Mouse (Mus musculus) heart, postnatal 0 days (tissue): ENCODE results near the gene Tifa. TPM values are rescaled to one million over a fixed set of nuclear protein-coding genes. Genes with fewer than 3 reads are reported as not detected.

Experiments
- ATAC-seq: fragments of 200-750 bp; cut with Nextera tagmentation; 2 replicates; pipeline ENCODE4 v1.8.0; 2017; ENCODE audit warnings: low read depth, moderate number of reproducible peaks, moderate library complexity; ENCODE audit not compliant: insufficient read depth
- DNase-seq: peaks from one replicate; pipeline ENCODE4 v3.0.0-alpha.2; 2016; ENCODE audit warnings: low spot score
- H3K27ac ChIP-seq: fragments of 300-500 bp; sonication (generic); 2 replicates; pipeline ENCODE4 v1.5.1; 2014; ENCODE audit warnings: low read depth, mild to moderate bottlenecking
- H3K27me3 ChIP-seq: fragments of 300-500 bp; sonication (generic); 2 replicates; pipeline ENCODE4 v1.6.1; 2014; ENCODE audit warnings: low read length, mixed read lengths; ENCODE audit not compliant: control insufficient read depth, insufficient read depth
- H3K36me3 ChIP-seq: fragments of 300-500 bp; sonication (generic); replicated peaks from 2 replicates; pipeline ENCODE4 v1.6.1; 2014; ENCODE audit warnings: low read length, mixed read lengths; ENCODE audit not compliant: control insufficient read depth, insufficient read depth
- H3K4me1 ChIP-seq: fragments of 300-500 bp; sonication (generic); 2 replicates; pipeline ENCODE4 v1.6.1; 2014; ENCODE audit warnings: antibody characterized with exemption; ENCODE audit not compliant: control insufficient read depth, insufficient read depth
- H3K4me2 ChIP-seq: fragments of 300-500 bp; sonication (generic); 2 replicates; pipeline ENCODE4 v1.6.1; 2014; ENCODE audit warnings: low read depth, mild to moderate bottlenecking, low read length, moderate library complexity
- H3K4me3 ChIP-seq: fragments of 300-500 bp; sonication (generic); 2 replicates; pipeline ENCODE4 v1.5.1; 2014; ENCODE audit warnings: low read depth, low read length
- H3K9ac ChIP-seq: fragments of 300-500 bp; sonication (generic); replicated peaks from 2 replicates; pipeline ENCODE4 v1.6.1; 2014; ENCODE audit warnings: low read depth, low read length, mixed read lengths
- H3K9me3 ChIP-seq: fragments of 300-500 bp; sonication (generic); replicated peaks from 2 replicates; pipeline ENCODE4 v1.6.1; 2016; ENCODE audit warnings: low read length; ENCODE audit not compliant: control insufficient read depth
- CTCF ChIP-seq: IDR thresholded peaks from 2 replicates; pipeline ENCODE4 v1.5.1; 2016; ENCODE audit warnings: antibody characterized with exemption, control low read depth, low read depth
- EP300 ChIP-seq: IDR thresholded peaks from 2 replicates; pipeline ENCODE4 v1.6.1; 2016; ENCODE audit warnings: antibody characterized with exemption, low read depth
- WGBS: fragments of 180-500 bp; shearing (Covaris S2); extraction: QIAGEN DNeasy Blood & Tissue Kit; methylation state at CpG from one replicate; pipeline ENCODE4 v1.1.7; 2014; 5-methylcytosine and 5-hydroxymethylcytosine counted together
- polyA plus RNA-seq: library from polyadenylated mRNA; unstranded; fragments of >200 nt; fragmentation: Nextera tagmentation; extraction: Ambion mirVana; gene quantifications from 2 replicates; pipeline ENCODE4 v1.2.1, GENCODE M21; 2015
- total RNA-seq: library from RNA; depleted of rRNA; stranded (reverse); fragments of >200 nt; gene quantifications from 2 replicates; pipeline ENCODE4 v1.2.3, GENCODE M21; 2014; ENCODE audit warnings: low replicate concordance

Gene Tifa
- total and polyA plus RNA-seq, 2 experiments from 2014 or later = 1.4 to 2.6 TPM

DNA sequence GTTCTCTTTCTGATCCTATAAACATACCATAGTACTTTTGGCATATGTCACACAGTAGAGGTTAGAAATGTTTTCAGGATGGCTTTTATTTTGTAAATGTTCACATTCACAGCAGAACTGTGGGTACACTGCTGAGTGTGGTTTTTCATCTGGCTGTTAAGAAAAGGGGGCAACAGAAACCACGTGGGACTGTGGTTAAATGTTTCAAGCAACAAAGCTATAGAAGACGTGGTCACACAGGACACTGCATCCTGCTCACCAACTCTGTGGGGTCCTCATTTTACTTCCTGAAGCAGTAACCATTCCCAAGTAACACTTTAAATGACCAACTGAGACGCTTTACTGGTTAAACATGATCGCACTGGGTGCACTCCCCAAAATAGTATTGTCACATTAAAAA lies 72.9 kb downstream of the Tifa start:
- no peaks in the 10 kb centered on the region for H3K27me3 ChIP-seq
- H3K4me1 ChIP-seq = no peaks in the 10 kb centered on the region; the same call in 1 of the 2 replicates
- no peak for ATAC-seq
- TF ChIP-seq CTCF = no peak
- TF ChIP-seq EP300 = no peak
- no peak for DNase-seq
- H3K4me2 ChIP-seq = no peak overlapping the region
- no peak overlapping the region for H3K4me3 ChIP-seq
- H3K9ac ChIP-seq = no peak overlapping the region
- 76% methylated on average over 4 of the region's 4 CpGs for WGBS
- H3K27ac ChIP-seq = no peak overlapping the region
- no peaks in the 10 kb centered on the region for H3K9me3 ChIP-seq
- no peaks in the 10 kb centered on the region for H3K36me3 ChIP-seq

GRCm38 (mm10) chr3:127863571-127863970 lies 74.0 kb downstream of the Tifa start:
- H3K27me3 ChIP-seq = no peaks in the 10 kb centered on the region
- H3K4me1 ChIP-seq = no peaks in the 10 kb centered on the region; the same call in 1 of the 2 replicates
- 35% methylated on average over 3 of the region's 3 CpGs for WGBS
- H3K4me3 ChIP-seq = no peak overlapping the region
- DNase-seq (no peak), ATAC-seq (no peak)
- no peaks in the 10 kb centered on the region for H3K9me3 ChIP-seq
- H3K36me3 ChIP-seq = no peaks in the 10 kb centered on the region
- H3K9ac ChIP-seq = no peak overlapping the region
- no peak overlapping the region for H3K4me2 ChIP-seq
- TF ChIP-seq CTCF = no peak
- no peak for TF ChIP-seq EP300
- no peak overlapping the region for H3K27ac ChIP-seq

GRCm38 (mm10) chr3:127864242-127864641 lies 74.6 kb downstream of the Tifa start:
- no peaks in the 10 kb centered on the region for H3K27me3 ChIP-seq
- DNase-seq (peak; percentile 18), ATAC-seq (no peak)
- no peaks in the 10 kb centered on the region for H3K9me3 ChIP-seq
- WGBS = 28% methylated on average over 2 of the region's 2 CpGs
- peaks cover 3% of the 10 kb centered on the region; the same call in 1 of the 2 replicates for H3K4me1 ChIP-seq
- TF ChIP-seq CTCF = 0 out of 2 replicates have a peak, but pooled peaks have one; percentile 0
- no peak for TF ChIP-seq EP300
- H3K36me3 ChIP-seq = no peaks in the 10 kb centered on the region
- no peak overlapping the region for H3K4me3 ChIP-seq
- no peak overlapping the region for H3K9ac ChIP-seq
- H3K27ac ChIP-seq = no peak overlapping the region
- H3K4me2 ChIP-seq = no peak overlapping the region

DNA sequence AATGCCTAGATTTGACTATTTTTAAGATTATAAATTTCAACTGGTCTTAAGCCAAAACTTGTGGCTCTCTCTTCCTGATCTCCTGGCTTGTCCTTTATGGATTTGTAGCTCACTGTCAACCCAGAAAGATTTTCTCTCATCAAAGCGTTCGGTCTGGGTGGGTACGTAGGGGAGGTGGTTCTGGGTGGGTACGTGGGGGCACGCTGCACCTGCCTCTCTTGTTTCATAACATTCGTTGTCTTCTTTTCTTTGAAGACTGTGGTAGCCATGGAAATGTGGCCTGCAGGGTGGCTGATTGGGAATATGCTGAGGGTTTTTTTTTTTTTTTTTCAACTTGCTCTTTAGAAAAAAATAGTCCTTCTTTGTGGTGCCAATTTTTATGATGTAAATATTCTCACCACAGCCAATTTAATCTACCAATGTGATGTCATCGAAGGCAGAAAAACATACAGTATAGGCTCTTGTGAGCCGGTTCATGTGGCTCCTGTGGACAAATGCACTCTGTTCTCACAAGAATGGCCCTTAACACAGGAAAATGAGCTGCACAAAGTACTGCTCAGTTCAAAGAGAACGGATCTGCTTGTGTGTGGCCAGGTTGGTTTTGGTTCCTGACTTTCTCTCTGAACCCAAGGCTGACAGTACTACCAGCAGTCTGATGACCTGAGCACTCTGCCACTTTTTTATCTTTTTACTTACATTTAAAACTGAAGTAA lies 78.6 kb downstream of the Tifa start:
- no peak overlapping the region for H3K4me3 ChIP-seq
- no peak for DNase-seq
- WGBS = 91% methylated on average over 9 of the region's 9 CpGs
- ATAC-seq = no peak
- TF ChIP-seq EP300 = no peak
- no peak for TF ChIP-seq CTCF
- no peak overlapping the region for H3K27ac ChIP-seq
- H3K27me3 ChIP-seq = no peaks in the 10 kb centered on the region
- no peaks in the 10 kb centered on the region for H3K9me3 ChIP-seq
- H3K4me1 ChIP-seq = peaks cover 3% of the 10 kb centered on the region; the same call in 1 of the 2 replicates
- no peak overlapping the region for H3K9ac ChIP-seq
- no peak overlapping the region for H3K4me2 ChIP-seq
- no peaks in the 10 kb centered on the region for H3K36me3 ChIP-seq

- ATAC-seq (no peak), DNase-seq (no peak)
- H3K9ac ChIP-seq = no peak overlapping the region
- H3K27ac ChIP-seq = no peak overlapping the region
- no peak overlapping the region for H3K4me3 ChIP-seq
- peaks cover 3% of the 10 kb centered on the region; the same call in 1 of the 2 replicates for H3K4me1 ChIP-seq
- TF ChIP-seq EP300 (no peak), CTCF (no peak)
- no peaks in the 10 kb centered on the region for H3K9me3 ChIP-seq
- H3K27me3 ChIP-seq = no peaks in the 10 kb centered on the region
- 83% methylated on average over 5 of the region's 5 CpGs for WGBS
- H3K4me2 ChIP-seq = no peak overlapping the region
- no peaks in the 10 kb centered on the region for H3K36me3 ChIP-seq
Observed at GRCm38 (mm10) chr3:127868880-127869279, 79.3 kb downstream of the Tifa start.
